In genomic region chr12:79961076-79961475, GRCm38 (mm10) we compare ENCODE assay signal across 21 mouse cellular contexts.
A peak's percentile ranks its signal among the peaks of the same experiment; 100 is the strongest.
DNase-seq lines count a peak whose midpoint lies in the region; ATAC-seq and TF ChIP-seq lines count a peak whose summit lies in the region.
"Had no signal": no experiment of that assay in that cellular context is flagged by ENCODE, and none has a peak within 500 bp of the region (broad histone marks: within the 10 kb centered on the region; RNA-seq: fewer than 3 reads in every experiment).

No protein-coding gene starts in this region.

- no peak for DNase-seq in forebrain, embryonic 10.5 days (ENCODE audit: extremely low spot score, low spot score)
- no peak for DNase-seq in forebrain, embryonic 14.5 days (ENCODE audit: low spot score)
- peak; percentile 50 for DNase-seq in heart, embryonic 10.5 days (ENCODE audit: low spot score)
- DNase-seq in heart, postnatal 14 days = no peak
- DNase-seq in CH12.LX (ENCODE audit: extremely low read depth) = no peak
- no peak for DNase-seq in layer of hippocampus, adult 9-10 months (ENCODE audit: low spot score)
- DNase-seq: adrenal gland, postnatal 10 days; B cell, adult 2 months; cerebellum, adult 11-12 months; cerebellum, adult 9-10 months; cerebellum, postnatal 25 days; gastrocnemius, postnatal 36 days; heart, adult 18-20 months; kidney, adult 18-20 months had no signal

- H3K4me2 ChIP-seq in forebrain, embryonic 14.5 days (ENCODE audit: low read length) = no peak overlapping the region
- H3K4me2 ChIP-seq in CH12.LX (ENCODE audit: insufficient read depth, low read depth, poor library complexity, severe bottlenecking) = no peak overlapping the region
- no peak overlapping the region for H3K4me2 ChIP-seq in limb, embryonic 15.5 days
- H3K4me2 ChIP-seq: heart, embryonic 11.5 days; heart, embryonic 15.5 days; hindbrain, embryonic 14.5 days; intestine, embryonic 15.5 days had no signal

- H3K36me3 ChIP-seq in forebrain, embryonic 10.5 days (replicated peaks) = no peaks in the 10 kb centered on the region
- no peaks in the 10 kb centered on the region for H3K36me3 ChIP-seq in forebrain, embryonic 14.5 days (ENCODE audit: control insufficient read depth, insufficient read depth, low read length)
- H3K36me3 ChIP-seq in heart, embryonic 10.5 days = no peaks in the 10 kb centered on the region
- H3K36me3 ChIP-seq in CH12.LX (replicated peaks in 1 of 2; ENCODE audit: control insufficient read depth in 1 of 2, insufficient read depth in 1 of 2, low read length in 1 of 2) = no peaks in the 10 kb centered on the region
- no peaks in the 10 kb centered on the region for H3K36me3 ChIP-seq in limb, embryonic 15.5 days
- H3K36me3 ChIP-seq: heart, embryonic 15.5 days; intestine, embryonic 15.5 days had no signal

- no peak for ATAC-seq in forebrain, embryonic 14.5 days
- ATAC-seq in limb, embryonic 15.5 days (ENCODE audit: insufficient number of reproducible peaks, low FRiP score, low TSS enrichment, low read depth) = no peak
- ATAC-seq: CD4-positive, CD25-positive, alpha-beta regulatory T cell, adult 4 months; forebrain, embryonic 16.5 days; intestine, embryonic 15.5 days had no signal

- 96% methylated on average over 6 of the region's 6 CpGs for WGBS in forebrain, embryonic 10.5 days
- WGBS in forebrain, embryonic 14.5 days = 92% methylated on average over 6 of the region's 6 CpGs
- 88% methylated on average over 6 of the region's 6 CpGs for WGBS in heart, embryonic 10.5 days
- WGBS in limb, embryonic 15.5 days = 77% methylated on average over 6 of the region's 6 CpGs

- H3K27me3 ChIP-seq in forebrain, embryonic 10.5 days (ENCODE audit: poor library complexity, severe bottlenecking) = no peaks in the 10 kb centered on the region
- H3K27me3 ChIP-seq in forebrain, embryonic 14.5 days (replicated peaks; ENCODE audit: control insufficient read depth, insufficient read depth, low read length) = no peaks in the 10 kb centered on the region
- 0 out of 2 replicates have a peak, but pooled peaks cover 12% of the 10 kb centered on the region for H3K27me3 ChIP-seq in heart, embryonic 10.5 days (ENCODE audit: insufficient read depth, poor library complexity, severe bottlenecking)
- H3K27me3 ChIP-seq in CH12.LX (replicated peaks) = no peaks in the 10 kb centered on the region
- no peaks in the 10 kb centered on the region for H3K27me3 ChIP-seq in limb, embryonic 15.5 days
- H3K27me3 ChIP-seq: heart, embryonic 15.5 days; intestine, embryonic 15.5 days had no signal

- H3K9ac ChIP-seq in forebrain, embryonic 14.5 days (ENCODE audit: low read length) = no peak overlapping the region
- no peak overlapping the region for H3K9ac ChIP-seq in CH12.LX (ENCODE audit: insufficient read depth, low read depth)
- no peak overlapping the region for H3K9ac ChIP-seq in limb, embryonic 15.5 days
- H3K9ac ChIP-seq: heart, embryonic 15.5 days; hindbrain, embryonic 14.5 days; intestine, embryonic 15.5 days had no signal

- no peaks in the 10 kb centered on the region for H3K9me3 ChIP-seq in forebrain, embryonic 10.5 days
- no peaks in the 10 kb centered on the region for H3K9me3 ChIP-seq in forebrain, embryonic 14.5 days (replicated peaks; ENCODE audit: control insufficient read depth, low read length)
- no peaks in the 10 kb centered on the region for H3K9me3 ChIP-seq in heart, embryonic 10.5 days
- peaks cover 4% of the 10 kb centered on the region for H3K9me3 ChIP-seq in CH12.LX (replicated peaks; ENCODE audit: low read length)
- H3K9me3 ChIP-seq in limb, embryonic 15.5 days = no peaks in the 10 kb centered on the region
- H3K9me3 ChIP-seq: heart, embryonic 15.5 days; intestine, embryonic 15.5 days had no signal

- in situ Hi-C loops in CH12.LX (cut with MboI; ENCODE audit: low pct_ligation_motif_present, low pct_unique_long_range_greater_than_20kb, low sequenced_read_pairs) = loop anchor here (5.0 kb wide), 1 partner anchor 124 kb away; no protein-coding TSS in a partner anchor

- dilution Hi-C loops in CH12.LX (cut with MboI; ENCODE audit: extremely low pct_ligation_motif_present, extremely low pct_unique_long_range_greater_than_20kb, low sequenced_read_pairs) = no loop called here

- 0 out of 2 replicates have a peak overlapping the region, but pooled peaks have one; percentile 36 for H3K27ac ChIP-seq in forebrain, embryonic 10.5 days
- no peak overlapping the region for H3K27ac ChIP-seq in forebrain, embryonic 14.5 days (ENCODE audit: low read depth, low read length)
- H3K27ac ChIP-seq in heart, embryonic 10.5 days = no peak overlapping the region
- no peak overlapping the region; the same call in 1 of the 2 replicates for H3K27ac ChIP-seq in CH12.LX (ENCODE audit: insufficient read depth, low read depth)
- H3K27ac ChIP-seq in limb, embryonic 15.5 days = 0 out of 2 replicates have a peak overlapping the region, but pooled peaks have one; percentile 6
- H3K27ac ChIP-seq: heart, embryonic 15.5 days; hindbrain, embryonic 14.5 days; intestine, embryonic 15.5 days had no signal

- peaks cover 42% of the 10 kb centered on the region for H3K4me1 ChIP-seq in forebrain, embryonic 10.5 days
- H3K4me1 ChIP-seq in forebrain, embryonic 14.5 days (ENCODE audit: control insufficient read depth, insufficient read depth, low read length) = peaks cover 8% of the 10 kb centered on the region
- H3K4me1 ChIP-seq in heart, embryonic 10.5 days = peaks cover 36% of the 10 kb centered on the region
- peaks cover 38 to 68% of the 10 kb centered on the region in 2 experiments for H3K4me1 ChIP-seq in CH12.LX (ENCODE audit: control insufficient read depth in 1 of 2, insufficient read depth in 2 of 2)
- peaks cover 33% of the 10 kb centered on the region for H3K4me1 ChIP-seq in limb, embryonic 15.5 days

- intact Hi-C loops in heart, postnatal 14 days (cut with DNase I) = no loop called here

- no peak for TF ChIP-seq RAD21 in CH12.LX (IDR thresholded peaks at IDR 0.05; ENCODE audit: low read depth, low read length)

- no peak for TF ChIP-seq POLR2A in CH12.LX (IDR thresholded peaks at IDR 0.05; ENCODE audit: low read depth, low read length)

- no peak for TF ChIP-seq EP300 in CH12.LX (IDR thresholded peaks at IDR 0.05; ENCODE audit: low read length)

- H3K4me3 ChIP-seq in forebrain, embryonic 10.5 days = no peak overlapping the region
- no peak overlapping the region for H3K4me3 ChIP-seq in forebrain, embryonic 14.5 days (ENCODE audit: low read depth, low read length)
- H3K4me3 ChIP-seq in heart, embryonic 10.5 days = no peak overlapping the region
- H3K4me3 ChIP-seq in CH12.LX (replicated peaks in 1 of 3; ENCODE audit: low read depth in 2 of 3, low read length in 2 of 3, poor library complexity in 1 of 3) = no peak overlapping the region
- no peak overlapping the region for H3K4me3 ChIP-seq in limb, embryonic 15.5 days
- H3K4me3 ChIP-seq: heart, embryonic 15.5 days; intestine, embryonic 15.5 days had no signal

- TF ChIP-seq CTCF in CH12.LX (conservative IDR thresholded peaks at IDR 0.05 in 1 of 2, IDR thresholded peaks at IDR 0.05 in 1 of 2; ENCODE audit: low read depth in 2 of 2, low read length in 2 of 2) = no peak

- H3K79me2 ChIP-seq in CH12.LX (replicated peaks; ENCODE audit: control insufficient read depth, extremely low read depth, insufficient read depth, poor library complexity, severe bottlenecking) = no peaks in the 10 kb centered on the region

TF ChIP-seq in CH12.LX, 34 proteins besides CTCF, POLR2A, EP300 and RAD21:
- no peak for TF ChIP-seq ZMIZ1 (IDR thresholded peaks at IDR 0.05; ENCODE audit: low read depth, low read length)
- TF ChIP-seq GABPA (IDR thresholded peaks at IDR 0.05; ENCODE audit: insufficient replicate concordance, low read depth, low read length) = no peak
- no peak for TF ChIP-seq POLR2AphosphoS2 (IDR thresholded peaks at IDR 0.05; ENCODE audit: low read depth, low read length)
- TF ChIP-seq PAX5 (IDR thresholded peaks at IDR 0.05; ENCODE audit: low read length) = no peak
- no peak for TF ChIP-seq MAZ (IDR thresholded peaks at IDR 0.05; ENCODE audit: low read depth, low read length)
- no peak for TF ChIP-seq NRF1 (IDR thresholded peaks at IDR 0.05; ENCODE audit: low read depth, low read length)
- 0 out of 2 replicates have a peak, but pooled peaks have one; percentile 10 for TF ChIP-seq TCF12 (IDR thresholded peaks at IDR 0.05; ENCODE audit: low read depth, low read length)
- TF ChIP-seq MXI1 (IDR thresholded peaks at IDR 0.05; ENCODE audit: low read depth, low read length) = no peak

Comparison
In these comparisons a context has a peak if more than half of its experiments do, and no peak if none do; other contexts are left out.
1. H3K27ac ChIP-seq: peak in forebrain, embryonic 10.5 days (single experiment) and limb, embryonic 15.5 days (single experiment); none in forebrain, embryonic 14.5 days (single experiment), heart, embryonic 10.5 days (single experiment) and CH12.LX (single experiment).